Mouse (Mus musculus): ENCODE measurements at regions not wholly inside any gene's neighbourhood (a gene's known extent, or its start where the extent isn't known, plus 50 kb on each side); places are given as distances from the start of the nearest gene placed in this dataset.

GRCm38 (mm10) chr6:44092336-44092735, 426.3 kb upstream of the Tpk1 start:
- peak in 1 of 2 experiments; percentile 46 for DNase-seq

- no peak for DNase-seq
Observed at GRCm38 (mm10) chr6:44081922-44082552, 416.0 kb upstream of the Tpk1 start.

- DNase-seq = no peak
Observed at GRCm38 (mm10) chr6:44073124-44073523, 407.0 kb upstream of the Tpk1 start.

- DNase-seq = no peak
Observed at GRCm38 (mm10) chr6:44067841-44068240, 401.8 kb upstream of the Tpk1 start.
